Mouse (Mus musculus) liver, embryonic 14.5 days (tissue): Measurements from ENCODE around the gene Itm2b.

ENCODE experiments used
- CTCF ChIP-seq: IDR thresholded peaks from 2 replicates; pipeline ENCODE4 v1.5.1; 2016; ENCODE audit warnings: antibody characterized with exemption, low read depth, control low read depth
- EP300 ChIP-seq: IDR thresholded peaks from 2 replicates; pipeline ENCODE4 v1.6.1; 2016; ENCODE audit warnings: antibody characterized with exemption, low read depth

- TF ChIP-seq CTCF (no peak), EP300 (no peak)
Measured at GRCm38 (mm10) chr14:73395750-73396149, 10.7 kb upstream of the Itm2b start.
